8 mouse cellular contexts compared by ENCODE assay signal in the genomic region with DNA sequence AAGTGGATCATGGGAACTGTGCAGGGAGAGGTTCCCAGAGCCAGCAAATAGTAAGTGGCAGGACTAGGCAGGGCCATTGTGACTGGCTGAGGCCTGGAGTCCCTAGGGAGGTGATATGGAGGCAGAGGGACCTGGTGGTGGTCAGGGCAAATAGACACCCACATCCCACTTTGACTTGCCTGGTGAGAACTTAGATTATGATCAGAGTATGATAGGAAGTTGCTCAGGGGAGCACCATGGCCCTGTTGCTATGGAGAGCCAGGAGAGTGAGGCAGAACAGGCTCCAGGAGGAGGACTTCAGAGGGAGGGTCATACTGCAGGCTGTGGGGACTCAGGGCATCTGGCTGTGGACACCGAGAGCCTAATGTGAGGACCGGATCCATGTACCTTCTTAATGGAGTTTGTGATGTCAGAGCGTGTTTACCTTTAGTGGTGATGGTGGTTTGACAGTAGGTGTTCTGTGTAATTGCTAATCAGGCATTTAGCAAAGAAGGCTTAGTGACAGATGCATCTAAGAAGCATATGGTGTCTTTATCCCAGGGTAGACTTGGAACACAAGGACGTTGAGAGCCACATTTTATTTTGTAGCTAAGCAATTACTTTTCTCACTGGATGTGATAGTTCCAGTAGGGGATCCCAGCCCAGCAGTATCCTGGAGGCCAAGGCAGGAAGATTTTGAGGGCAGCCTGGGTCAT. TPM values are rescaled to one million over a fixed set of nuclear protein-coding genes. Genes with fewer than 3 reads are reported as not detected.
DNase-seq lines count a peak whose midpoint lies in the region; ATAC-seq and TF ChIP-seq lines count a peak whose summit lies in the region.

No protein-coding gene starts in this region.

- H3K4me1 ChIP-seq in neural tube, embryonic 11.5 days (ENCODE audit: control insufficient read depth, insufficient read depth, low read length) = peaks cover 48% of the 10 kb centered on the region
- peaks cover 87% of the 10 kb centered on the region for H3K4me1 ChIP-seq in limb, embryonic 10.5 days
- peaks cover 60% of the 10 kb centered on the region for H3K4me1 ChIP-seq in stomach, embryonic 15.5 days

- H3K27me3 ChIP-seq in neural tube, embryonic 11.5 days (ENCODE audit: control insufficient read depth, insufficient read depth, low read length) = no peaks in the 10 kb centered on the region
- no peaks in the 10 kb centered on the region for H3K27me3 ChIP-seq in limb, embryonic 10.5 days (ENCODE audit: low read depth, poor library complexity, severe bottlenecking)
- H3K27me3 ChIP-seq in stomach, embryonic 15.5 days (replicated peaks) = no peaks in the 10 kb centered on the region

- WGBS in neural tube, embryonic 11.5 days = 73% methylated on average over 4 of the region's 4 CpGs
- 81% methylated on average over 4 of the region's 4 CpGs for WGBS in limb, embryonic 10.5 days
- WGBS in stomach, embryonic 15.5 days = 69% methylated on average over 4 of the region's 4 CpGs

- H3K27ac ChIP-seq in gastrocnemius, adult 2 months = peak overlapping the region; percentile 95
- H3K27ac ChIP-seq in neural tube, embryonic 11.5 days (ENCODE audit: low read depth, low read length) = 0 out of 2 replicates have a peak overlapping the region, but pooled peaks have one; percentile 39
- H3K27ac ChIP-seq in limb, embryonic 10.5 days = peak overlapping the region; percentile 62; the same call in 1 of the 2 replicates
- peak overlapping the region; percentile 95; the same call in 1 of the 2 replicates for H3K27ac ChIP-seq in stomach, embryonic 15.5 days

- intact Hi-C loops in gastrocnemius, adult 2 months (cut with DNase I) = loop anchor here (2.0 kb wide), 1 partner anchor 35 kb away; no protein-coding TSS in a partner anchor
- intact Hi-C loops in gastrocnemius, postnatal 14 days (cut with DNase I; ENCODE audit: low total_unique reads) = no loop called here

- H3K9me3 ChIP-seq in neural tube, embryonic 11.5 days (ENCODE audit: control insufficient read depth, low read length) = no peaks in the 10 kb centered on the region
- H3K9me3 ChIP-seq in limb, embryonic 10.5 days (replicated peaks) = no peaks in the 10 kb centered on the region
- H3K9me3 ChIP-seq in stomach, embryonic 15.5 days = no peaks in the 10 kb centered on the region

- no peak overlapping the region; the same call in 1 of the 2 replicates for H3K4me3 ChIP-seq in gastrocnemius, adult 2 months
- no peak overlapping the region for H3K4me3 ChIP-seq in neural tube, embryonic 11.5 days (ENCODE audit: low read depth, low read length)
- no peak overlapping the region for H3K4me3 ChIP-seq in limb, embryonic 10.5 days
- no peak overlapping the region for H3K4me3 ChIP-seq in stomach, embryonic 15.5 days (replicated peaks)

- TF ChIP-seq CTCF in gastrocnemius, adult 2 months (IDR thresholded peaks at IDR 0.05) = no peak

- DNase-seq in gastrocnemius, adult 2 months = no peak
- DNase-seq in gastrocnemius, postnatal 14 days = no peak
- peak; percentile 8 for DNase-seq in neural tube, embryonic 11.5 days (ENCODE audit: low spot score)
- DNase-seq in neural tube, embryonic 10.5 days (ENCODE audit: extremely low spot score, low spot score) = no peak
- no peak for DNase-seq in limb, embryonic 10.5 days (ENCODE audit: low spot score)
- no peak for DNase-seq in spleen, adult 12 weeks (ENCODE audit: low spot score)
- no peak for DNase-seq in right cerebral cortex, postnatal 10 days (ENCODE audit: low spot score in 2 of 2)

- H3K9ac ChIP-seq in neural tube, embryonic 11.5 days (ENCODE audit: low read length) = no peak overlapping the region
- no peak overlapping the region for H3K9ac ChIP-seq in stomach, embryonic 15.5 days

- H3K4me2 ChIP-seq in neural tube, embryonic 11.5 days (ENCODE audit: low read depth) = no peak overlapping the region
- no peak overlapping the region for H3K4me2 ChIP-seq in stomach, embryonic 15.5 days

- no peak for ATAC-seq in neural tube, embryonic 11.5 days (ENCODE audit: insufficient read depth, low FRiP score, low TSS enrichment)
- ATAC-seq in stomach, embryonic 15.5 days (ENCODE audit: insufficient read depth, low FRiP score, low read depth) = no peak

- H3K36me3 ChIP-seq in neural tube, embryonic 11.5 days (ENCODE audit: control insufficient read depth, insufficient read depth, low read length) = no peaks in the 10 kb centered on the region
- peaks cover 5% of the 10 kb centered on the region for H3K36me3 ChIP-seq in limb, embryonic 10.5 days
- H3K36me3 ChIP-seq in stomach, embryonic 15.5 days = 0 out of 2 replicates have a peak, but pooled peaks cover 5% of the 10 kb centered on the region

RNA-seq across cellular contexts. Expression of a gene that starts 18.7 kb away (rescaled TPM):
- total RNA-seq in gastrocnemius, adult 2 months (2021) = 100 to 1,000 TPM; 156 to 204 TPM
- total RNA-seq in gastrocnemius, postnatal 14 days (2021) = 100 to 1,000 TPM; 167 to 178 TPM
- polyA plus RNA-seq in neural tube, embryonic 11.5 days (2014; fragmentation: Nextera tagmentation; extraction: Ambion mirVana) = 26.4 and 29.8 TPM in 2 replicates
- polyA plus RNA-seq in limb, embryonic 10.5 days (2016; fragmentation: Nextera tagmentation; extraction: Ambion mirVana) = 9.6 and 12.2 TPM in 2 replicates
- polyA plus RNA-seq in stomach, embryonic 15.5 days (2015; fragmentation: Nextera tagmentation; extraction: Ambion mirVana) = 20.7 and 21.3 TPM in 2 replicates

RNA-seq across cellular contexts. Expression of a gene that starts 39.1 kb away (rescaled TPM):
- under 1 TPM; 0.11 to 0.36 TPM for total RNA-seq in gastrocnemius, adult 2 months (2021)
- under 1 TPM; 0.31 to 0.41 TPM for total RNA-seq in gastrocnemius, postnatal 14 days (2021)
- 133 and 153 TPM in 2 replicates for polyA plus RNA-seq in neural tube, embryonic 11.5 days (2014; fragmentation: Nextera tagmentation; extraction: Ambion mirVana)
- 119 and 140 TPM in 2 replicates for polyA plus RNA-seq in limb, embryonic 10.5 days (2016; fragmentation: Nextera tagmentation; extraction: Ambion mirVana)
- polyA plus RNA-seq in stomach, embryonic 15.5 days (2015; fragmentation: Nextera tagmentation; extraction: Ambion mirVana) = 153 and 179 TPM in 2 replicates

Comparison
In these comparisons a context has a peak if more than half of its experiments do, and no peak if none do; other contexts are left out.
1. H3K27ac ChIP-seq: peak in every context shown above with its lines; median percentile 95 in gastrocnemius, adult 2 months; 95 in stomach, embryonic 15.5 days; 62 in limb, embryonic 10.5 days; 39 in neural tube, embryonic 11.5 days.